Mouse (Mus musculus) urinary bladder, postnatal 25 days (tissue): ENCODE data around the gene Olr1.
"Not testable (repeated sequence)": the region's sequence is repeated elsewhere in the genome, so short reads cannot be mapped to it uniquely, and the experiment has no call there.

Source experiments
- DNase-seq: peaks from one replicate; pipeline ENCODE4 v3.0.0; 2022; ENCODE audit warnings: low spot score

The Olr1 gene

DNA sequence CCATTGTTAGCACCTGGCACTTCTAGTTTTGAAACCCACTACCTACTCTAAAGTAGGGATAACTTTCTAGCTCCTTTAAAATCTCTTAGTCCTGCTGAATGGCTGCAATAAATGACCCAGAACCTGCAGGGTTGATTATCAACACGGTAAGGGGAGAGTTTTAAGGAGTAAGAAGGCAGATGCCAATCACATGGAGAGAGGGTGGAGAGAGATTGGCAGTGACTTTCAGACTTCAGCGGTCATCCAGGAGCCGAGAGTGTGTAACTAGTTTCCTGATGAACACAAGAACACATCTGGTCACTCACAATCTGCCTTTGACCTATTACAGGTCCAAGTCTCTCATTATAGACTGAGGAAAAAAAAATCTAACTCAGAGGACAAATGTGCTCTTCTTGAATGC lies 5.4 kb upstream of the Olr1 start, which contains the start of gene Tmem52b:
Gene Tmem52b, plus strand, starts transcription at position 189 of the 400 bp plus-strand sequence.
- no peak for DNase-seq

DNA sequence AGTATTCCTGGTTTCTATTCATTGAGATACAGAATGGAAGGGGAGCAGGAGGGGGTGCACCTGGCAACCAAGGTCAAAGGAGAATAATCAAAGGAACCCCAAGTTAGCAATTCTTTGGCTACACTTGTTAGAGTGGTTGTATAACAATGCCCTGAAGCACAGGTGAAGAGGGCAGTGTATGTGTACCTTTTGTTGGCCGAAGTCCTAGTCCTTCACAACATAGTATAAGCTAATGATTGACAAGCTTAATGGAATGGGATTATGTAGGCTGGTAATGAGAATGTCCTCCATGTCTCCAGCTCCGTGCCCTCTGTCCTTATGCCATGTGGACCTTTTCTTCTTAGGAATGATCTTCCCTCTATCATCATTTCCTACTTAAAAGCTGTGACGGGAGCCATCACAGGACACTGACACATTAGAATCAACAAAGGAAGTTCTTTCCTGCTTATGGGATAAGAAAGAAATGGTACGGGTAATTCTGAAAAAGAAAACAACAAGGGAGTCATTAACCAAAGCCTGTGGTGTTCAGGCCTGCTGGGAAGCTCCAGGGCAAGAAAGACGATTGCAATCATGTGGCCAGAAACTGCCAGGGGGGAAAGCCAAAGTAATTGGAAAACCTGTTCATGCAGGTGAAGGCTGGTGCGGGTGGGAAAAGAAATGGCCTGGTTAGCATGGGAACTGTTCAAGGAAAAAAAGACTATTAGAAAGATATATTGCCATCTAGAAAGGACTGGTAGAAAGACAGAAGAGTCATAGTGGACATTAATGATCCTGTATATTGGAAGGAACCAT lies 3.4 kb upstream of the Olr1 start:
- DNase-seq: no peak

DNA sequence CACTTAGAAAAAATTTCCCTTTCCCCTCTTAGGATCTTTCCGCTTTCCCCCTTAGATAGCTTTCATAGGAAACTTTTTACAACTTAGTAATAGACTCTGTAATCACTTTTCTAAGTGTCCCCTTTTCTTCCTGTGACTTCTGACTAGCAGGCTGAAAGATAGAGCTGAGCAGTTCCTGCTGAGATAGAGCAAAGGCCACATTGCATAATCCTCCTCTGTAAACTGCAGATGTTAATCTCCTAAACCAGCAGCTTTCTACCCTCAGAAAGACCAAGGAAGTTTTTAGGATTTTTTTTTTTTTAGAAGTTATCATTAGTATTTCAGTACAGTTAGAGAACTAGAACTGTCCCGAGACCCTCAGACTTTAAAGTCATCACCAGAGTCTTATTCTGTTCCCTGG lies 3.5 kb downstream of the Olr1 start:
- no peak for DNase-seq

DNA sequence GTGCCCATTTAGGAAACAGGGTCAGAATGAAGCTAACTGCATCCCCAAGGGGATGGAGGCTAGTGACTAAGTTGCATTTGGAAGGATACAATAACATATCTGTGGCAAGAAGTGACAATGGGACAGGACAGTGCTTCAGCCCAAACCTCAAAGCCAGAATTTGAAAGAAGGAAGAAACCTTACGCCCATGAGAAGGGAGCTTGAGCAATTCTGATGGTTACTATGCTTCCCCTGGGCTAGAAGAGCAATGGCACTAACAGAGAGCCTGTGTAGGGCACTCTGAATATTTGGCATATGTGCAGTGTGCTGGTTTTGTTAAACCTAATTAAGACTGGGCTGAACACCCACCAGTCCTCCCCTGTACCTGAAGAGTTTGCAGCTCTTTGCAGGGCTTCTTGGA lies 7.4 kb downstream of the Olr1 start:
- DNase-seq: not testable (repeated sequence)

DNA sequence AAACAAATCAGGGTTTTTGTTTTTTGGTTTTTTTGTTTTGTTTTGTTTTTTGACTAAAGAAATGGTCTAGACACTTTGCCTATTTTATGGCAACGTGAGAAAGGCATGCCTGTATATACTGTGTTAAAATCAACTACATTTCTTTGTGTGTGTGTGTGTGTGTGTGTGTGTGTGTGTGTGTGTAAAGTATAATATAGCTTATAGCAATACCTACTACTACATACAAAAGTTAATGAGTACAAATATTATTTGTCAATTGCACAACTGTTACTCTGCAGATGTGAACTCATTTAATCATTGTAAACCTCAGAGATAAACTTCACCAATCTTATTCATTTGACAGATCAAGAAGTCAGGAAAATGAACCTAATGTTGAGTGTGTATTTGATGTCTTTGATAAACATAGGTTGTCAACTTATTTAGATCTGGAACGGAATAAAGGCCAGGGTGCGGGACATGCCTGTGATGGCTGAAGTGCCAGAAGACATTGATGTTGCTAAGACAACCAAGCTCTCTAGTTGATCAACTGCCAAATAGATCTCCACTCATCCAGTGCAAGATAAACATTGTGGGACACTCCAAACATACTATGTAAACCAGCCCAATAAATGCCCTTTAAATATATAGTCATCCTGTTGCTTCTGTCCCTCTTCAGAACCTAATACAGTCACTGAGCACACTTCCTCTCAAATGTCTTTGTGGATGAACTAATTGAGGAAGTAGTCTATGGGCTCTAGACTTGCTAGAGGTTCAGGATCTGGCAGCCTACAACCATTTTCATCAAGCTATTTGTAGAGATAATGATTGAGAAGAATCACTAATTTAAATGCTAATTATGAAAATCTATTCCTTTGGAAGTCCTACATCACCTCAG lies 9.4 kb downstream of the Olr1 start:
- DNase-seq: no peak

DNA sequence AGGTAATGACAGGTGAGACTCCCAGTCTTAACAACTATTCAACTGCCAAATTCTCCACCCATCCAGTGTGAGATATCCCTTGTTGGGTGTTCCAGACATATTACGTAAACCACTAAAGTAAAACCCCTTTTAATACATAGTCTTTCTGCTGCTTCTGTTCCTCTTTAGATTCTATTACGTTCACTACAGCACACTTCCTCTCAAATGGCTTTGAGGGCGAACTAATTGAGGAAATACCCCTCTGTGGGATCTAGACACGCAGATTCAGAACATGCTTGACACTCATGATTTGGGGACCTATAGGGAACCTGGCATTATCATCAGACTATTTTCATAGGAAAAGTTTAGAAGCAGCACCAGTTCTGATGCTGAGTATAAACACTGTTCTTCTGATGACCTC lies 12.0 kb downstream of the Olr1 start:
- DNase-seq: no peak

DNA sequence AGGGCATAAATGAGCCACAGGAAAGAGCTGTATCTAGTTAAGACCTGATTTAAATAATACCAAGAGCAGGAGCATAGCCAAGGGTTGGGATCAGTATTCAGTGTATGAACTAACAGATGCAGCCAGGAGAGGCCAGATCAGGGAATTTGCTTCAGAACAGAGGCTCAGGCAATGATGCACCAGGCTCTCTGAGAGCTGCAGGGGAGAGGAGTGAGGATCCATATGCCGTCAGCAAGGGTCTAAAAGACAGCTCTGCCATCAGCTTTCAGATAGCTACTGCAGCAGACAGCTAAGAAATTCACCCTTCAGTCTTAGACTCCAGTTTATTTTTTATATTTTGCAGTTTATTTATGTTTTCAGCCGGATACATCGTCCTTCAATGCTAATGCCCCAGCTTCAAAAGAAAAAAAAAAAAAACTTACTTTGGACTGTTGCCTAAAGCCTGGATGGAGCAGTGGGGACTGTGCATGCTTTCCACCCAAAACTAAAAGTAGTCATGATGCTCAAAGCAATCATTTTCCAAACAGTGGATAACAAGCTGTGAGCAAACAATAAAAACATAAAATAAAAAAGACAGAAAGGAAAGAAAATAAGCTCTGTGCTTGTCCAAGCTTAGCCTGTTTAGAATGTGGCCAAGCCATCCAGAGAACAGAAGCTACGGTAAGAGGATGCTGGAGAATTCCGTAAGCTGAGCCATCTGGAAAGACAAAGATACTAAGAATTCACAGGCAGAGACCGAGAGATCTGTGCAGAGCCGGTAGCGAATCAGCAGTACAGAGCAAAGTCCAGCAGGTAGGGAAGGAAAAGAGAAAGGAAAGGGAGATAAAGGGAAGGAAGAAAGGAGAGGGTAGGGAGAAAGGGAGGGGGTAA lies 26.6 kb downstream of the Olr1 start:
- DNase-seq: no peak

DNA sequence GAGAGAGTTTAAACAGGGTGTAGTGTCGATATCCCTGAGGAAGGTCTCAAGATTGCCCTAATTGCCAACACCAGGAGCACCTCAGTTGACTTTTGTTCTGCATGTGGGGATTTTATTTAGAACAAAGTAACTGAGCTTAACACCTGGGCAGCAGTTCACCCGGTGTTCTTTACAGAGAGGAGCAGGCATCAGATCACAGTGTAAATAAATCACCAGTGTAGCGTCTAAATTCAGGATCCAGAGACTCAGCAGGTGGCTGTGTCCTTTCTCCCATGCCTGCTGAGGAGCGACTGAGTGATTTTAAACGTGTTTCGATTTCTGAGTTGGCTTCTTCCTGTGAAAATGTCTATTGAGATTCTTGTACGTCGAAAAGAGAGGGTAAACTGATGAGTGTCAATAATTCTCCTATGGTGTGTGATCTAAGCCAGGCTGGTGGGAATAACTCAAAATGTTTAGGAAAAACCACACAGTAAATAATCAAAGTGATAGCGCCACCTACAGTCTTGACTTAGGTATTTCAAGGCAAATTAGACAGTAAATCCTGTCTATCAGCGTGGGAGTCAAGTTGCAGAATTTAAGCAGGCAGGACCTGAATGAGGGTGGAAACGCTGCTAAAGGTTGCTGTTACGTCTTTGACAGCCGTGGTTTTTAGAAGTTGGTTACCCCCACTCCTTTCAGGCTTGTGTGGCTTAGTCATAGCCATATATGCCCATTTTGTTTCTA lies 30.4 kb downstream of the Olr1 start:
- DNase-seq: no peak

DNA sequence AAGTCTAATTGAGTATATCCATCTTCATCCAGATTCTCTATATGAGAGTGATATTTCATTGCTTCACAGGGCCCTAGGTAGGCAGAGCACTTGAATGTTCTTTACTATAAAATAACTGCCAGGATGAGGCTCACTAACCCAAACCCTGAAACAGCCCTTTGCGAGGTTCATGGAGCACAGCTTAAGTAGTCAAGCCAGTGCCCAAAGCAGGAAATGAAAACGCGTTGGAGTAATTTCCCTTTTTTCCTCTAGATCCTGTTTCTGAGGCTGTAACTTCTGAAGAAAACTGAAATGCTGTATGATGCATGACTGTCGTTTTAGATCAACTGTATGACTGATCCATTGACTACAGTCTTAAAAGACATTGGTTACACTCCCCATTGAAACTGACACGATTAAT lies 34.3 kb downstream of the Olr1 start:
- DNase-seq: no peak

DNA sequence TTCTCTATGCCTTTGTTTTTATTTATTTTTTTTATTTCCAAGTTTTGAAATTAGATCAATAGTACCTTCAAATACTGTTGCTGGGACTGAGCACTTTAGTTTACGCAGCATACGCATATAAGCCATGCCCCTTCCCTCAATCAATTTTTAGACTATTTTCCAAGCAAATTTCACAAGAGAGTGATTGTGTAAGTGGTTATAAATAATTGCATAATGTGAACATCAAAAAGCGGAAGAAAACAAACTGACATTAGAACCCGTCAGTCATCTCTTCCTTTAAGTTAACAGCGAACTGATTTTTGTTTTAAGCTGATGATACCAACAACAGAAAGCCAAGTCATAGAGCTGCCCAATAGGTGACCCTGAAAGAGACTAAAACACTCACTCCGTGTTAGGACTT lies 35.6 kb downstream of the Olr1 start:
- DNase-seq: no peak

DNA sequence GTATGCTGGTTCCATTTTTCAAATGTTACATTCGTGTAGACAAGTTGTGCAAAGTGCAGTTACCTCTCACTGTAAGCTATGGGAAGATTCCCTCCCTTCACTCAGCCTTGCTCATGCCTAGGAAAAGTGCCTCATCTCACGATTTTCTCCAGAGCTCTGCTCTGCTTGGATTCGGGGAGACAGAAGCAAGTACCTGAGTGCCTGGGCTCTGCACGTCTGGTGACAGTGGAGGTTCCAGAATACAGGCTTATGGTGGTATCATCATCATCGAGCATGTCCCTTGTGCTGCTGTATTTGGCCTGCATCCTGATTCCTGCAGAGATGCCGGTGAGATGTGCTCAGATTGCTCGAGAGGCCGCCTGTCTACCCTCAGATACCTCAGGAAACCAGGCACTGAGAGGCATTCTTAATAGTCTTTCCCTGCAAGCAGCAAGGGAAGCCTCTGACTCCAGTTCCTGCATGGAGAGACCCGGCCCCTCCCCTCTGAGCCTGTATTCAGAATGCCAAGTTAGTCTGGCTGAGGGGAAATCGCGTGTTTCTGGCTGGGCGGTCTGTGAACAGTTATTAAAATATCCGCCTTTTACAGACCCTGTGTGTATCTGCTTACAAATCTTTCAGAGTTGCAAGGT lies 55.4 kb downstream of the Olr1 start, which contains the start of gene Clec1a:
Gene Clec1a, minus strand, starts transcription at position 590 of the 629 bp plus-strand sequence.
- no peak for DNase-seq

DNA sequence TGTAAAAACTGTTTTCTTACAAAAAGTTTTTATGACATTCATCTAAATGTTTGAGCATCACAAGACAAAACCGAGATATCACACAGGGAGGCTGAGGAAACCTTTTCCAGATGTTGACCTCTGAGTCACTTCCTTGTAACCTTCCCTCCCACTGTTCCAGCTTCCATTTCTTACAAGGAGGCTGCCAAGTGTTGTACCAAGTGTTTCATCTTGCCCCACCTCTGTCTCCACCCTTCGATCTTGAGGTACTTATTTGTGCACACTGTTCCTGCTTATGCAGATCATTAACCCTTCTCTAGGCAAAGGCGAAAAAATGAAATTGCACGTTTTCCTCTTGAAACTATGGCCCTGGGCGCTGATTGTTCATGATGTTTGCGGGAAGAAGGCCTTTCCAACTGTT lies 57.2 kb downstream of the Olr1 start:
- no peak for DNase-seq

DNA sequence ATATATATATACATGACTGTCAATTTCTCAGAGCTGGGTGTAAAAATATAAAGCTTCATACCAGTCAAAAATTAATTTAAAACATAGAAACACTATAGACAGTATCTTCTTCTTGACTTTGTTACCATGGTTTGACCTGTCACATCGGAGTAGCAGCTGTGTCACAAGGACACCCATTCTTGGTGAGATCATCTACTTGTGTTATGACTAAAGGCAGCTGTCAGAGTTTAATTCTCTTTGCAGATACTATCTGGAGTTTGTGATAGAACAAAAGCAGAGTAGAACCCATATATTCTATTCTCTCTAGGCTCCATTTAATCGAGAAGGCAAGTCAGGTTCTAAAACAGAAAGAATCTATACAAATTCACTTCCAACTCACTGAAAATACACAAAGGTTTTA lies 68.9 kb downstream of the Olr1 start:
- DNase-seq: no peak

DNA sequence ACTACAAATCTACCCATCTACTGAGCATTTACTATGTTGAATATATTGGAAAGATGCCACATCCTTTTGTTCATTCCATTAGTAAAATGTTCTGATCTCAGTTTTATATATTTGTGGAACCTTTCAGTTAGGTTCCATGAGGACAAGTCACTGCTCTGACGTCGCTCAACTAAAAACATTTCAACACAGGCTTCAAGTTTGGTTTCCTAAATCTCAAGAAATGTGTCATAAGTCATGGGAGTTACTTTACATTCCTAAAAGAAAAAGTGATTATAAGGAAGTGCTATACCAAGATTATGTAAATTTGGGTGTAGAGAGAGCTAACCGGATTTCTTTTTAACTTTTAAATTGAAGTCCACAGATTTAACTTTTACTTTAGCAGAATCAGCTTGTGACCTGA lies 70.9 kb downstream of the Olr1 start:
- DNase-seq: no peak
